Comparison of ENCODE assay signal across 8 mouse cellular contexts in the genomic region with DNA sequence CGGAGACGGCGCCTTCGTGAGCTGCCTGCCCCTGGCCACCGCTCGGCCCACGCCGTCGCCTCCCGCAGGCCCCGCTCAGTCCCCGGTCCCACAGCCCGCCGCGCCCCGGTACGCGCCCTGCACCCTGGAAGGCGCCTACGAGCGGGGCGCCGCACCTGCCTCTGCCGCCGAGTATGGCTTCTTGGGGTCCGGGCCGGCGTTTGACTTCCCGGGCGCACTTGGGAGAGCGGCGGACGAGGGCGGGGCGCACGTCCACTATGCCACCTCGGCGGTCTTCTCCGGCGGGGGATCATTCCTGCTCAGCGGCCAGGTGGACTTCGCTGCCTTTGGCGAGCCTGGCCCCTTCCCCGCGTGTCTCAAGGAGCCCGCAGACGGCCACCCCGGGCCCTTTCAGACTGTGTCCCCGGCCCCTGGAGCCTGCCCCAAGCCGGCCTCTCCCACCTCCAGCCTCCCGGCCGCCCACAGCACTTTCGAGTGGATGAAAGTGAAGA. TPM values are rescaled to one million over a fixed set of nuclear protein-coding genes. Genes with fewer than 3 reads are reported as not detected.
DNase-seq lines count a peak whose midpoint lies in the region; ATAC-seq and TF ChIP-seq lines count a peak whose summit lies in the region.

No protein-coding gene starts in this region.

- no peak for TF ChIP-seq CTCF in thymus, adult 2 months (IDR thresholded peaks at IDR 0.05; ENCODE audit: borderline replicate concordance, control insufficient read depth, extremely low read depth, insufficient read depth, low read length, poor library complexity)
- no peak for TF ChIP-seq CTCF in liver, embryonic 14.5 days (IDR thresholded peaks at IDR 0.05; ENCODE audit: low read depth)

- H3K36me3 ChIP-seq in thymus, adult 2 months (ENCODE audit: control insufficient read depth, insufficient read depth, low read length): no peaks in the 10 kb centered on the region
- no peaks in the 10 kb centered on the region for H3K36me3 ChIP-seq in liver, embryonic 14.5 days (replicated peaks; ENCODE audit: control insufficient read depth, insufficient read depth, low read depth)

- no peak for TF ChIP-seq POLR2A in thymus, adult 2 months (IDR thresholded peaks at IDR 0.05; ENCODE audit: control insufficient read depth, extremely low read depth, insufficient read depth, low read length, poor library complexity)

- H3K9me3 ChIP-seq in liver, embryonic 14.5 days (ENCODE audit: control insufficient read depth, low read length): no peaks in the 10 kb centered on the region

- no peak for TF ChIP-seq EP300 in liver, embryonic 14.5 days (IDR thresholded peaks at IDR 0.05; ENCODE audit: low read depth)

- no peak for ATAC-seq in liver, embryonic 14.5 days (ENCODE audit: insufficient read depth)

- H3K4me3 ChIP-seq in thymus, adult 2 months (ENCODE audit: control insufficient read depth, insufficient read depth, low read length): no peak overlapping the region
- no peak overlapping the region for H3K4me3 ChIP-seq in liver, embryonic 14.5 days (ENCODE audit: insufficient read depth in 1 of 2, low read depth in 2 of 2, low read length in 2 of 2)

- no peak overlapping the region for H3K9ac ChIP-seq in liver, embryonic 14.5 days (replicated peaks)

- 9% methylated on average over 52 of the region's 53 CpGs for WGBS in thymus, adult 2 months
- WGBS in liver, embryonic 14.5 days (ENCODE audit: insufficient replicate concordance): 2% methylated on average over 51 of the region's 53 CpGs

- 0 out of 2 replicates have a peak, but pooled peaks cover 3% of the 10 kb centered on the region for H3K4me1 ChIP-seq in thymus, adult 2 months (replicated peaks; ENCODE audit: control insufficient read depth, insufficient read depth, low read length)
- H3K4me1 ChIP-seq in liver, embryonic 14.5 days (replicated peaks; ENCODE audit: control insufficient read depth in 2 of 2, insufficient read depth in 2 of 2, low read length in 1 of 2): 0 out of 4 replicates have a peak, but pooled peaks cover 0 to 1% of the 10 kb centered on the region in 2 experiments

- H3K4me2 ChIP-seq in liver, embryonic 14.5 days (ENCODE audit: low read depth): peak overlapping the region; percentile 34; the same call in 1 of the 2 replicates

- H3K27me3 ChIP-seq in thymus, adult 2 months (ENCODE audit: control insufficient read depth, insufficient read depth, low read length): peaks cover 4% of the 10 kb centered on the region; the same call in 1 of the 2 replicates
- H3K27me3 ChIP-seq in liver, embryonic 14.5 days (ENCODE audit: control insufficient read depth, insufficient read depth, low read length): peaks cover 59% of the 10 kb centered on the region

- DNase-seq in adrenal gland, postnatal 25 days: peak; percentile 15
- DNase-seq in adrenal gland, postnatal 36 days: no peak
- peak; percentile 32 for DNase-seq in thymus, postnatal 4 days
- DNase-seq in thymus, adult 2 months: no peak
- no peak for DNase-seq in liver, embryonic 14.5 days (ENCODE audit: low read depth in 3 of 3, low spot score in 3 of 3)
- no peak for DNase-seq in frontal cortex, postnatal 36 days (ENCODE audit: low spot score in 2 of 2)
- DNase-seq in gastrocnemius, adult 18-20 months (ENCODE audit: low spot score): no peak
- DNase-seq in right cerebral cortex, postnatal 4 days: no peak

- H3K27ac ChIP-seq in thymus, adult 2 months (ENCODE audit: control insufficient read depth, insufficient read depth, low read length): no peak overlapping the region
- H3K27ac ChIP-seq in liver, embryonic 14.5 days: no peak overlapping the region

RNA-seq across cellular contexts. Expression of a gene that starts 0.5 kb away (rescaled TPM):
- not detected in 2 replicates for total RNA-seq in adrenal gland, postnatal 25 days (2021)
- total RNA-seq in adrenal gland, postnatal 36 days (2021): not detected
- 0.05 TPM in 1 of 2 replicates, not detected in the other for polyA plus RNA-seq in thymus, adult 2 months (2012; rRNA removed)
- not detected in 2 replicates for polyA plus RNA-seq in liver, embryonic 14.5 days (2012; rRNA removed)
- not detected in 2 replicates for polyA plus RNA-seq in liver, embryonic 14.5 days (2014; fragmentation: Nextera tagmentation; extraction: Ambion mirVana)
- total RNA-seq in gastrocnemius, adult 18-20 months (2021): not detected

RNA-seq across cellular contexts. Expression of a gene that starts 36.8 kb away (rescaled TPM):
- total RNA-seq in adrenal gland, postnatal 25 days (2021): 3.3 and 3.6 TPM in 2 replicates
- total RNA-seq in adrenal gland, postnatal 36 days (2021): 1 to 10 TPM; 1.6 to 2.0 TPM
- 0.15 and 0.31 TPM in 2 replicates for polyA plus RNA-seq in thymus, adult 2 months (2012; rRNA removed)
- not detected in 2 replicates for polyA plus RNA-seq in liver, embryonic 14.5 days (2012; rRNA removed)
- polyA plus RNA-seq in liver, embryonic 14.5 days (2014; fragmentation: Nextera tagmentation; extraction: Ambion mirVana): not detected in 2 replicates
- total RNA-seq in gastrocnemius, adult 18-20 months (2021): under 1 TPM; 0.07 to 0.19 TPM

RNA-seq across cellular contexts. Expression of a gene that starts 51.6 kb away (rescaled TPM):
- total RNA-seq in adrenal gland, postnatal 25 days (2021): 27.8 and 34.1 TPM in 2 replicates
- 10 to 100 TPM; 13.6 to 15.5 TPM for total RNA-seq in adrenal gland, postnatal 36 days (2021)
- polyA plus RNA-seq in thymus, adult 2 months (2012; rRNA removed): 2.1 and 2.3 TPM in 2 replicates
- 0.04 TPM in 1 of 2 replicates, not detected in the other for polyA plus RNA-seq in liver, embryonic 14.5 days (2012; rRNA removed)
- not detected in 2 replicates for polyA plus RNA-seq in liver, embryonic 14.5 days (2014; fragmentation: Nextera tagmentation; extraction: Ambion mirVana)
- total RNA-seq in gastrocnemius, adult 18-20 months (2021): 1 to 10 TPM; 1.0 to 1.3 TPM

RNA-seq across cellular contexts. Expression of a gene that starts 51.6 kb away (rescaled TPM):
- total RNA-seq in adrenal gland, postnatal 25 days (2021): 0.73 and 2.6 TPM in 2 replicates
- total RNA-seq in adrenal gland, postnatal 36 days (2021): under 1 TPM; 0.17 to 0.36 TPM
- 0.54 and 0.59 TPM in 2 replicates for polyA plus RNA-seq in thymus, adult 2 months (2012; rRNA removed)
- polyA plus RNA-seq in liver, embryonic 14.5 days (2012; rRNA removed): 0.02 and 0.19 TPM in 2 replicates
- polyA plus RNA-seq in liver, embryonic 14.5 days (2014; fragmentation: Nextera tagmentation; extraction: Ambion mirVana): not detected in 2 replicates
- total RNA-seq in gastrocnemius, adult 18-20 months (2021): not detected

RNA-seq across cellular contexts. Expression of a gene that starts 58.9 kb away (rescaled TPM):
- 27.2 and 33.9 TPM in 2 replicates for total RNA-seq in adrenal gland, postnatal 25 days (2021)
- total RNA-seq in adrenal gland, postnatal 36 days (2021): 10 to 100 TPM; 23.9 to 35.9 TPM
- polyA plus RNA-seq in thymus, adult 2 months (2012; rRNA removed): 1.1 and 1.2 TPM in 2 replicates
- 0.02 and 0.04 TPM in 2 replicates for polyA plus RNA-seq in liver, embryonic 14.5 days (2012; rRNA removed)
- polyA plus RNA-seq in liver, embryonic 14.5 days (2014; fragmentation: Nextera tagmentation; extraction: Ambion mirVana): 0.06 TPM in 1 of 2 replicates, not detected in the other
- total RNA-seq in gastrocnemius, adult 18-20 months (2021): 10 to 100 TPM; 32.2 to 40.3 TPM

Comparison
In these comparisons a context has a peak if more than half of its experiments do, and no peak if none do; other contexts are left out.
1. DNase-seq: peak in adrenal gland, postnatal 25 days (single experiment) and thymus, postnatal 4 days (single experiment); none in adrenal gland, postnatal 36 days (0 of 2), thymus, adult 2 months (single experiment), liver, embryonic 14.5 days (0 of 3), frontal cortex, postnatal 36 days (0 of 2), gastrocnemius, adult 18-20 months (single experiment) and right cerebral cortex, postnatal 4 days (single experiment).
2. RNA of a gene that starts 51.6 kb away (total RNA-seq): 27.8 to 34.1 TPM in adrenal gland, postnatal 25 days and 13.6 to 15.5 TPM in adrenal gland, postnatal 36 days; 1.0 to 1.3 TPM in gastrocnemius, adult 18-20 months; every median in the first group is over 4 times any median in the second.